Mouse (Mus musculus): ENCODE data around the gene Coro1c.

GRCm38 (mm10) chr5:113887132-113887531 is 21.4 kb downstream of the Coro1c start:
- TF ChIP-seq CTCF (IDR thresholded peaks at IDR 0.05 in 2 of 3, conservative IDR thresholded peaks at IDR 0.05 in 1 of 3; ENCODE audit: control insufficient read depth in 1 of 3, insufficient read depth in 1 of 3, low read depth in 2 of 3, low read length in 3 of 3, poor library complexity in 1 of 3, severe bottlenecking in 1 of 3) (no peak), KAT2A (conservative IDR thresholded peaks at IDR 0.05; ENCODE audit: low read depth, low read length) (no peak), POLR2A (IDR thresholded peaks at IDR 0.05; ENCODE audit: control insufficient read depth in 1 of 2, insufficient read depth in 1 of 2, low read depth in 1 of 2, low read length in 2 of 2, poor library complexity in 1 of 2) (no peak), NELFE (IDR thresholded peaks at IDR 0.05; ENCODE audit: low read depth, low read length) (no peak), EP300 (IDR thresholded peaks at IDR 0.05; ENCODE audit: low read depth in 1 of 2, low read length in 2 of 2) (no peak), CHD2 (IDR thresholded peaks at IDR 0.05; ENCODE audit: low read length) (no peak), MAFK (IDR thresholded peaks at IDR 0.05; ENCODE audit: borderline replicate concordance, low read depth, low read length) (no peak), TBP (IDR thresholded peaks at IDR 0.05; ENCODE audit: low read depth, low read length) (no peak), POLR2AphosphoS2 (IDR thresholded peaks at IDR 0.05; ENCODE audit: low read length) (no peak), MEF2A (IDR thresholded peaks at IDR 0.05; ENCODE audit: extremely low read depth, insufficient replicate concordance, low read depth, low read length, poor library complexity, severe bottlenecking) (no peak), HCFC1 (IDR thresholded peaks at IDR 0.05; ENCODE audit: low read depth, low read length) (no peak), MAZ (IDR thresholded peaks at IDR 0.05; ENCODE audit: low read depth, low read length) (no peak)

Data from MEL (cell line).